Mouse (Mus musculus): ENCODE data around the gene Tceal3. TPM values are rescaled to one million over a fixed set of nuclear protein-coding genes. Genes with fewer than 3 reads are reported as not detected.
"Not testable (repeated sequence)": the region's sequence is repeated elsewhere in the genome, so short reads cannot be mapped to it uniquely, and the experiment has no call there.

The Tceal3 gene
- 34.6 and 39.3 TPM in 2 replicates for total RNA-seq (2014; rRNA removed)
- polyA plus RNA-seq (2015; fragmentation: Nextera tagmentation; extraction: Ambion mirVana): 101 and 109 TPM in 2 replicates

GRCm38 (mm10) chrX:136590199-136590896, at the start of gene Tceal3:
Gene Tceal3 (plus strand): TSS chrX:136590842.
- H3K9ac ChIP-seq (replicated peaks; ENCODE audit: low read length, poor library complexity, severe bottlenecking): peak within 1 kb of the TSS; percentile 64
- no peaks in the 10 kb centered on the region for H3K27me3 ChIP-seq (ENCODE audit: insufficient read depth, low read length)
- H3K27ac ChIP-seq (ENCODE audit: low read depth, low read length): peak within 1 kb of the TSS; percentile 81
- H3K36me3 ChIP-seq (ENCODE audit: insufficient read depth, low read length): no peaks in the 10 kb centered on the region
- peak; percentile 94 for ATAC-seq (ENCODE audit: low FRiP score)
- peak within 1 kb of the TSS; percentile 45 for H3K4me2 ChIP-seq (ENCODE audit: low read depth, low read length, poor library complexity, severe bottlenecking)
- H3K4me3 ChIP-seq (ENCODE audit: low read depth, low read length): peak within 1 kb of the TSS; percentile 41
- DNase-seq (ENCODE audit: low spot score): peak; percentile 86
- no peaks in the 10 kb centered on the region for H3K4me1 ChIP-seq (ENCODE audit: insufficient read depth, low read length)
- no peak for TF ChIP-seq CTCF (IDR thresholded peaks at IDR 0.05)
- H3K9me3 ChIP-seq (ENCODE audit: low read length): no peaks in the 10 kb centered on the region
- 31% methylated on average over 12 of the region's 12 CpGs for WGBS

- 63% methylated on average over 1 of the region's 1 CpGs for WGBS
- not testable (repeated sequence) for ATAC-seq (ENCODE audit: low FRiP score); H3K9ac ChIP-seq (replicated peaks; ENCODE audit: low read length, poor library complexity, severe bottlenecking); H3K4me1 ChIP-seq (ENCODE audit: insufficient read depth, low read length); H3K4me2 ChIP-seq (ENCODE audit: low read depth, low read length, poor library complexity, severe bottlenecking); DNase-seq (ENCODE audit: low spot score); H3K27me3 ChIP-seq (ENCODE audit: insufficient read depth, low read length); H3K36me3 ChIP-seq (ENCODE audit: insufficient read depth, low read length); H3K9me3 ChIP-seq (ENCODE audit: low read length); H3K4me3 ChIP-seq (ENCODE audit: low read depth, low read length); H3K27ac ChIP-seq (ENCODE audit: low read depth, low read length)
Observed at GRCm38 (mm10) chrX:136543956-136544355, 46.7 kb upstream of the Tceal3 start, which contains the start of gene Kir3dl2. Gene Kir3dl2 (minus strand): TSS chrX:136544056.

GRCm38 (mm10) chrX:136569094-136569493, 21.5 kb upstream of the Tceal3 start:
- not testable (repeated sequence) for H3K9me3 ChIP-seq (ENCODE audit: low read length); ATAC-seq (ENCODE audit: low FRiP score); H3K9ac ChIP-seq (replicated peaks; ENCODE audit: low read length, poor library complexity, severe bottlenecking); H3K4me3 ChIP-seq (ENCODE audit: low read depth, low read length); H3K36me3 ChIP-seq (ENCODE audit: insufficient read depth, low read length); H3K27me3 ChIP-seq (ENCODE audit: insufficient read depth, low read length); H3K27ac ChIP-seq (ENCODE audit: low read depth, low read length); DNase-seq (ENCODE audit: low spot score); H3K4me1 ChIP-seq (ENCODE audit: insufficient read depth, low read length); H3K4me2 ChIP-seq (ENCODE audit: low read depth, low read length, poor library complexity, severe bottlenecking)
- 91% methylated on average over 9 of the region's 9 CpGs for WGBS

GRCm38 (mm10) chrX:136584617-136585016, 6.0 kb upstream of the Tceal3 start:
- Histone ChIP-seq H3K36me3 (ENCODE audit: insufficient read depth, low read length) (no peaks in the 10 kb centered on the region), H3K27me3 (ENCODE audit: insufficient read depth, low read length) (no peaks in the 10 kb centered on the region), H3K27ac (ENCODE audit: low read depth, low read length) (no peak overlapping the region), H3K4me3 (ENCODE audit: low read depth, low read length) (no peak overlapping the region), H3K9ac (replicated peaks; ENCODE audit: low read length, poor library complexity, severe bottlenecking) (no peak overlapping the region), H3K4me2 (ENCODE audit: low read depth, low read length, poor library complexity, severe bottlenecking) (no peak overlapping the region), H3K4me1 (ENCODE audit: insufficient read depth, low read length) (no peaks in the 10 kb centered on the region), H3K9me3 (ENCODE audit: low read length) (no peaks in the 10 kb centered on the region)
- ATAC-seq (ENCODE audit: low FRiP score) (no peak), DNase-seq (ENCODE audit: low spot score) (peak; percentile 7)
- no peak for TF ChIP-seq CTCF (IDR thresholded peaks at IDR 0.05)
- WGBS: 78% methylated on average over 1 of the region's 1 CpGs

- H3K4me2 ChIP-seq (ENCODE audit: low read depth, low read length, poor library complexity, severe bottlenecking): peak overlapping the region; percentile 45
- no peak for TF ChIP-seq CTCF (IDR thresholded peaks at IDR 0.05)
- DNase-seq (ENCODE audit: low spot score): no peak
Observed at GRCm38 (mm10) chrX:136590897-136591257, 235 bp downstream of the Tceal3 start.

GRCm38 (mm10) chrX:136599416-136599815, 8.8 kb downstream of the Tceal3 start:
- H3K9me3 ChIP-seq (ENCODE audit: low read length): no peaks in the 10 kb centered on the region
- H3K4me1 ChIP-seq (ENCODE audit: insufficient read depth, low read length): no peaks in the 10 kb centered on the region
- H3K9ac ChIP-seq (replicated peaks; ENCODE audit: low read length, poor library complexity, severe bottlenecking): no peak overlapping the region
- peak; percentile 82 for TF ChIP-seq CTCF (IDR thresholded peaks at IDR 0.05)
- H3K27me3 ChIP-seq (ENCODE audit: insufficient read depth, low read length): no peaks in the 10 kb centered on the region
- H3K36me3 ChIP-seq (ENCODE audit: insufficient read depth, low read length): no peaks in the 10 kb centered on the region
- no peak overlapping the region for H3K4me3 ChIP-seq (ENCODE audit: low read depth, low read length)
- no peak overlapping the region for H3K27ac ChIP-seq (ENCODE audit: low read depth, low read length)
- ATAC-seq (ENCODE audit: low FRiP score): no peak
- no peak overlapping the region for H3K4me2 ChIP-seq (ENCODE audit: low read depth, low read length, poor library complexity, severe bottlenecking)
- 19% methylated on average over 3 of the region's 3 CpGs for WGBS
- peak; percentile 46 for DNase-seq (ENCODE audit: low spot score)

More at GRCm38 (mm10) chrX:136590897-136591257, 235 bp downstream of the Tceal3 start:
- no peaks in the 10 kb centered on the region for H3K27me3 ChIP-seq (ENCODE audit: insufficient read depth, low read length)
- ATAC-seq (ENCODE audit: low FRiP score): peak; percentile 75; the same call in 1 of the 2 replicates
- no peaks in the 10 kb centered on the region for H3K9me3 ChIP-seq (ENCODE audit: low read length)
- peak overlapping the region; percentile 41 for H3K4me3 ChIP-seq (ENCODE audit: low read depth, low read length)
- H3K4me1 ChIP-seq (ENCODE audit: insufficient read depth, low read length): no peaks in the 10 kb centered on the region
- no peaks in the 10 kb centered on the region for H3K36me3 ChIP-seq (ENCODE audit: insufficient read depth, low read length)
- peak overlapping the region; percentile 81 for H3K27ac ChIP-seq (ENCODE audit: low read depth, low read length)
- H3K9ac ChIP-seq (replicated peaks; ENCODE audit: low read length, poor library complexity, severe bottlenecking): peak overlapping the region; percentile 64
- 29% methylated on average over 2 of the region's 2 CpGs for WGBS
